Mouse (Mus musculus) gastrocnemius, postnatal 4 days (tissue): ENCODE measurements around the gene Magi1. TPM values are rescaled to one million over a fixed set of nuclear protein-coding genes. Genes with fewer than 3 reads are reported as not detected.

Experiments
- DNase-seq, 2 experiments: peaks; one replicate each; pipeline ENCODE4 v3.0.0; 2021 to 2022; ENCODE audit warnings: low spot score in 2 of 2, mixed read lengths in 2 of 2
- long read RNA-seq, 2 experiments: library from polyadenylated mRNA; stranded (forward); transcript quantifications; one replicate each; pipeline ENCODE4 v2.0.0; 2021
- total RNA-seq, 2 experiments: library from RNA; stranded (reverse); gene quantifications; 2 replicates each; pipeline ENCODE4 v1.2.3; 2021

Magi1 gene
- 10 to 100 TPM; 13.2 to 16.6 TPM for total RNA-seq
- long read RNA-seq, experiment 1, partial matches to known transcripts: 1 of 5 reads
- long read RNA-seq, experiment 1, other reads (novel, unspliced or antisense): 4 of 5 reads
- long read RNA-seq, experiment 2, partial matches to known transcripts: 3 of 9 reads
- long read RNA-seq, experiment 2, other reads (novel, unspliced or antisense): 6 of 9 reads

DNA sequence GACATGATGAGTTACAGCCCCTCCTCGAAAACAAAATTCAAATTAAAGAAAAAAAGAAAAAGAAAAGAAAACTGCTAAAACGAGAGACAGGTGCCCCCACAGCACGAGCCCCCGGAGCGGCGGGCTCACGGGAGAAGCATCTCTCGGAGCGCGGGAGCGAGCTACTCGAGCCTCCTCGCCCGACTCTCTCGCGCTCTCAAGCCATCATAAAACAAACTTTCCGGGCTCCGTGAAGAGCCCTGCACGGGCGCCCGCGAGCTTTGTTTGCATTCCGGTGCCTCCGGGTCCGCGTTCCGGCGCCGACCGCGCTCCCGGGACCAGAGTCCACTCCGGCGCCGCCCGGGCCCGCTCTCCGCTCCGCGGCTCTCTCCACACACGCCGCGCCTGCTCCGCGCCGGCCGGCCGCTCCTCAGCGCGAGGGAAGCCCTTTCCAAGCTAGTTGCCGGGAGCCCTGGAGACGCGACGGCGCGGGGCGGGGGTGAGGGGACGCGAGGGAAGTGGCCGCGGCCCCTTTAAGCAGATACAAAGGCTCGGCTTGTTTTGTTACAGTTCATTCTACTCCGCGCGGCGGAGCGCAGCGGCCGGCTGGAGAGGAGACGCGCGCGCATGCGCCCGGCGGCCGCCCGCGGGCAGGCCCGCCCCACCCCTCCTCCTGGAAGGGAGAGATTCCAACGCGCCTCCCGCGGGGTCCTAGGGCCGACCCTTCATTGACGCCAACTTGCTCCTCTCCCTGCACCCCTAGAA lies at the start of gene Magi1:
Gene Magi1, minus strand, starts transcription at position 600 of the 744 bp plus-strand sequence.
- DNase-seq: peak; percentile 89 to 93

DNA sequence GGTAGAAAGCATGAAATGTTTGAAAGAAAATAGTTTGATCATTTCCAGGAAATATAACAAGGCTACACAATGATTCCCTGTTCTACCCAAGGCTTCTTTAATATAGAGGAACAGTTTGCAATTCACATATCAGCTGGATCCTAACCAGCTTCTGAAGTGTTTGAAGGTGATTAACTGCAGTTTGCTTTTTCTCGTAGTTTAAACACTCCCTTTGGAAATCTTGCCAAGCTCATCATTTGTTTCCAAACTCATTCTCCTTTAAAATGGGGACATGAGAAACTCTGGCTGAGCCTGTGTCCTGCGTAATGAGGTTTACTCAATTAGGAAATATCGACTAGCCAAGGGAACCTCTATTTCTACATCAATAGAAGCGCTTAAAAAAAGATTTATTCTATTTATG lies 43.4 kb upstream of the Magi1 start:
- DNase-seq: no peak

DNA sequence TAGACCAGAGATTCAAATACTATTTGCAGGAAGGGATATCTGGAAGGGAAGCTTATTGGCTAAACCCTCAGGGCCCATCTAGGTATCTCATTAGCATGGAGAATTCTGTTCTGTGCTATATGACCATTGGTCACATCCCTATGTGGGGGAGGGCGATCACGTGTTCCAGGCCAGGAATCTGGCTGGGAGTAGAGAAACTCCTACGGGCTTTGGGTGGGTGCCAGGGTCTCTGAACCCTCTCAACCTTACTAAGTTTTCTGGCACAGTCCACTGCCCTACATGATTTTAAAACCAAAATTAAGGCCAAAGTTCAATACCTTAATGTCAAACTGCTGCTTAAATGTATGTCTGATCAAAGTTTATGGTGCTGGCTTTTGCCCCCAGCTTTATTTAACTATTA lies 33.2 kb upstream of the Magi1 start:
- DNase-seq: no peak

- DNase-seq: no peak
Observed at GRCm38 (mm10) chr6:94312285-94312684, 28.6 kb upstream of the Magi1 start.

- DNase-seq: no peak
Observed at GRCm38 (mm10) chr6:94308498-94308897, 24.8 kb upstream of the Magi1 start.

GRCm38 (mm10) chr6:94303512-94303911 lies 19.8 kb upstream of the Magi1 start:
- DNase-seq: no peak

DNA sequence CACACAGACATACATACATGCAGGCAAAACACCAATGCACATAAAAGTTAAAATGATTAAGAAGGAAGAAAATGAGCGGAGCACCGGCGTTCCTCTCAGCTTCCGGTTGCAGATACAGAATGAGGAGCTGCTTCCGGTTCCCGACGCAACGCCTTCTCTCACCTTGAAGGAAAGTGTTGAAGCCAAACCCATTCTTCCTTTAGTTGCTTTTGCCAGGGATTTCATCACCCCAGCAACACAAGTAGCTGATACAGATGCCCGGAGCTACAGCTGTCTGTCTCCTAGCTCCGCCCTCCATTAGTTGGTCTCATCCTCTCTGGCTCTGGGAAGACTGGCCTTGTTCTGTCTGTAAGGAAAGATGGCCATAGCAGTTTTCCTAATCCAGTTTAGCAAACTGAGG lies 18.1 kb upstream of the Magi1 start:
- no peak for DNase-seq

- no peak for DNase-seq
Observed at GRCm38 (mm10) chr6:94300562-94300961, 16.8 kb upstream of the Magi1 start.

DNA sequence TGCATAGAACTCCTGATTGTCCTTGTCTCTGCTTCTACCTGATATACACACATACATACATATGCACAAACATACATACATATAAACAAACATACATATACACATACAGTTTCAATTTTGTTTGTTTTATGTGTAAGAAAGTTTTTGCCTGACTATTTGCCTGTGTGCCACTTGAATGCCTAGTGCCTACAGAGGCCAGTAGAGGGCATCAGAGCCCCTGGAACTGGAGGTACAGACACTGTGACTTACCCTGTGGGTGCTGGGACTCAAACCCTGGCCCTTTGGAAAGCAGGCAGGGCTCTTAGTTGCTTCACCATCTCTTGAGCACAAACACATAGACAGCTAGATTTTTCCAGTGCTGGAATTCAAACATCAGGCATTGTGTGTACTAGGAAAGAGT lies 3.7 kb upstream of the Magi1 start:
- no peak for DNase-seq

DNA sequence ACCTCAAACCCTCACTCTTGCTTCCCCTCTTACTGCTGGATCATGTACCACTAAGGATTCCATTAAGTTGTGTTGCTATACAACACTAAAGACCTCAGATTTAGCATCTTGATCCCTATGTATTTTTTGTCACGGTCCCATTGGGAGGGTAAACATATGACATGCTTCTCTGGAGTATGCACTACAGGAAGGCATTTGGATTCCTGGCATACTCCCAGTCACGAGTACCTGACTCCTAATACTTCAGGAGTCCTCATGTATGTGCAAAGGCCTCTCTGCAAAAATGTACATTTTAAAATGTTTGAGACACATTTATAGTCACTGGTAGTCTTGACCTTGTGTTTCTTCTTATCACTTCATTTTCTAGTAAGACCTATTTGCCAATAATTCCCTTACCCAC lies 2.8 kb upstream of the Magi1 start:
- DNase-seq: no peak

DNA sequence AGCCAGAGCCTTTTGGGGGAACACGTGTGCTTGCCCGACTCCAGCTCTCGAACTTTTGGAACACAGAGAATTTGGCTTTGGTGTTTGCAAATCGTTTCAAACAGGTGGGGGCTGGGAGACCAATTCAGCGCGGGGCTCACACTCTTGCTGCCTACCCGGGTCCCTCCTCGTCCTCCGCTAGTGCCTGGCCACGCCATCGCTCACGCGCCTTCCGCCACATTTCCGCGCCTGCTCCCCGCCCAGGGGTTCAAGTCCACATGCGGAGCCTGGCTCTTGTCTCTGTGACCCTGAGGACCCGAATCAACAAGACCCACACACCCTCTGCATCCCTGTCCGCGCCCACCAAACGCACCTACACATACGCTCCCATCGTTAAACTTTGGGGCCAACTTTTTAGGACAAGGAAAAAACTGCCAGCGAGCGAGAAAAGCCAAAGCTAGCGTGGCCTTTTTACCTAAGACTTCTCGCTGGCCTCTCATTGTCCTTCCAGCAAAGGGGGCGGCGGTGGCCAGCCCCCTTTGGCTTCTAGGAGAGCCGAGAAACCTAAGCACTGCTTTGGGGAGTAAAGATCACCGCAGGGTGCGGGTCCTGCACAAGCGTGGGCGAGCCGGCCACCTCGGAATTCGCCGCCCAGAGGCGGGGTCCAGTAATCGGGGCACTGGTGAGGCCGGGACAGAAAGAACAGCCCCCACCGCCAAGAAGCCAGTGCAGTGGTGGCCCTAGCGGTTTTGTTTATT lies 540 bp upstream of the Magi1 start:
- DNase-seq: peak in 1 of 2 experiments; percentile 50

DNA sequence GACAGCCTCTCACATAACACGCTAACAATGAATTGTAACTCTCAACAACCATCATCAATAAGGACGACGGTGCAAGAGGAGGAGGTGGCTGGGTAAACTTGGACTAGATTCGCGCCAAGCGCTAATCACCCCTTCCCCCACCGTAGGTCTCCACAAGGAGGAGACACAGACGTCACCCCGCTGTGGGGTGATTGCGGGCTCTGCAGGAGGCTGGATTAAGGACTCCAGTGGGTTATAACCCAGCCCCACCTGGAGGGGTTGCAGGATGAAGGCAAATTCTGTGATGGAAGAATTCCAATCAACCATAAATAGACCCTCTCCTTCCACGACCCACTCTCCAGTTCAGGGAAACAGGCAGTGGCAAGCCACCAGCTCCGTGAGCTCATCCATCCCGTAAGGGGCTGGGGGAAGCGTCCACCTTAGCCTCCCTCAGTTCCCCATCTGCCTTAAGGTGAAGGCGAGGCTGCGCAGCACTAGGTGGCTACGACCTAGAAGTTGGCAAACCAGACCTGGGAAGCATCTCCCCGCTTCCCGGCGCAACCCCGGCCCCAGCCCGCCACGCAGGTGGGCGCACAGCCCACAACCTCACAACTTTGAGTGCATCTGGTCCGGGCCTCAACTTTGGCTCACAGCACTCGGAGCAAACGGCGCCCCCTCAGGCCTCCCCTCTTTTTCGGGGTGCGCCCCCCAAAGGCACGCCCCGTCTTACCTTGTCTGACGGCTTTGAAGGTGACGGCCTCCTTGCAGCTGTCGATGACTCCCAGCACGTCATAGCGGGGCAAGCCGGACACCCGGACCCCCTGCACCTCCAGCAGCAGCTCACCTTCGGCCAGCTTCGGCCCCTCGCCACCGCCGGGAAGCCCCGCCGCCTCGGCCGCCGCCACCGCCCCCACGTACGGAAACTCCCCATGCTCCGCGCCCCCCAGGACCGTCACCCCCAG lies 1.1 kb downstream of the Magi1 start:
- peak; percentile 18 to 23 for DNase-seq

DNA sequence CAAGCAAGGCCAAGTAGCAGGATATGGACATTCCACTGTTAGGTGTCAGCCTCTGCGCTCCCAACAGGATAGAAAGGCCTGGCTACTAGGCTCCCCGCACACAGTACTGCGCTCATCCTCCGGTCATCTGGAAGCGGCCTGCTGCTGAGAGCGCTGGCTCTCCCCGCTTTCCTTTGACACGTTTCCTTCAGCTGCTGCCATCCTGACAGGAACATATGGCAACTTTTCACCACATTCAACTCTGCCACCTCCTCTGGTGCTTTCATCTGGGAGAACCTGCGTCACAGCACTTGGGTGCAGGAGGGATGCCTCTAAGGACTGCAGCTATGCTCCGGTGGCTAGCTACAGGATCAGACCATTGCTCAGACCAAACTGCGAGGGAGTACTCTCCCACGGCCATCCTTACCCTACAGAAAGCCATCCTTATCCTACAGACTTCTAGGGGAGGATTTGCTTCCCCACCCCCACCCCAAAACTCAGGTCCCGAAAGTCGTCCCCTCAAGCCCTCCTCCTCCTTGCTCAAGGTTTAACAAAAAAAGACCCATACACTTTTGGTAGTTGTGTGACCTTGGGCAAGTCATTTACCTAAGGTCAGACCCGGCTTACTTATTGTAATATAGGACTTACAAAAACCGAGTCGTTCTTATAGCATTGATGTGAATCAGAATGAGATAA lies 2.0 kb downstream of the Magi1 start:
- DNase-seq: no peak

- no peak for DNase-seq
Observed at GRCm38 (mm10) chr6:94273941-94274340, 9.8 kb downstream of the Magi1 start.

- DNase-seq: no peak
Observed at GRCm38 (mm10) chr6:94270001-94270400, 13.7 kb downstream of the Magi1 start.

DNA sequence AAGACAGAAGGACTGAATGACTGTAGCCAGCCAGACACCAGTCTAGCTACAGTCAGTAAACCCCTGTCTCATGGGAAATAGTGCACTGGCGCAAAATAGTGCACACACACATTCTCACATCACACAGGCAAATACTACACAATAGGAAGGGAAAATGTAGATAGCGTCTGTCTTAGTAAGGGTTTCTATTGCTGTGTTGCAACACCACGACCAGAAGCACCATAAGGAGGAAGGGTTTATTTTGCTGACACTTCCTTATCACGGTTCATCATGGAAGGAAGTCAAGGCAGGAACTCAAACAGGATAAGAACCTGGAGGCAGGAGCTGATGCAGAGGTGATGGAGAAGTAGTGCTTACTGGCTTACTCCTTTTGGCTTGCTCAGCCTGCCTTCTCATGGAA lies 14.5 kb downstream of the Magi1 start:
- no peak for DNase-seq

DNA sequence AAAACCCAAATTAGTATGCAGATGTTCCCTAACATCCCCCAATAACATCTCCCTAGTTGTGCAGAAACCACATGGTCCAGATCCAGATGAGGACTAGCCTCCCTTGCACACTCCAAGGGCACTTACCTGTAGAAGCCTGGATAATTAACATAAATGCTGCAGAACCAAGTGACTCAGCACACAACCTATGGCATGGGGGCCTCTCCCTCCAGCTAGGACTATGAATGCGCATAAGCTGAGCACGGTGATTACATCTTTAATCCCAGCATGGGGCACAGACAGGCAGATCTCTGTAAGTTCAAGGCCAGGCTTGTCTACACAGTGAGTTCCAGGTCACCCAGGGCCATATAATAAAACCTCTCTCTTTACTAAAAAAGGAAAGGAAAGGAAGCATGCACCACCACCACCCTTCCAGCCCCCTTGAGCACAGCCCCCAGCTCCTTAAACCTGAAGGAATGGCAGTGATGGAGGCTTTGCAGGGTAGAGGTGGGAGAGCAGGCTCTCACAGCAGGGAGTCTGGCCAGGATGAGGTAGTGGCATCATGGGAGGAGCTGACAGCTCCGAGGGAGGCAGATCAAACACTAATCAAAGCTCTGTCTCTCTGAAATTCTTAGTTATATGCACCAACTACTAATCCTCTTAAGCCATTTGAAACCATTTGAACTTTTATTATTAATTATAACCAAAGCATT lies 18.3 kb downstream of the Magi1 start:
- DNase-seq: no peak

DNA sequence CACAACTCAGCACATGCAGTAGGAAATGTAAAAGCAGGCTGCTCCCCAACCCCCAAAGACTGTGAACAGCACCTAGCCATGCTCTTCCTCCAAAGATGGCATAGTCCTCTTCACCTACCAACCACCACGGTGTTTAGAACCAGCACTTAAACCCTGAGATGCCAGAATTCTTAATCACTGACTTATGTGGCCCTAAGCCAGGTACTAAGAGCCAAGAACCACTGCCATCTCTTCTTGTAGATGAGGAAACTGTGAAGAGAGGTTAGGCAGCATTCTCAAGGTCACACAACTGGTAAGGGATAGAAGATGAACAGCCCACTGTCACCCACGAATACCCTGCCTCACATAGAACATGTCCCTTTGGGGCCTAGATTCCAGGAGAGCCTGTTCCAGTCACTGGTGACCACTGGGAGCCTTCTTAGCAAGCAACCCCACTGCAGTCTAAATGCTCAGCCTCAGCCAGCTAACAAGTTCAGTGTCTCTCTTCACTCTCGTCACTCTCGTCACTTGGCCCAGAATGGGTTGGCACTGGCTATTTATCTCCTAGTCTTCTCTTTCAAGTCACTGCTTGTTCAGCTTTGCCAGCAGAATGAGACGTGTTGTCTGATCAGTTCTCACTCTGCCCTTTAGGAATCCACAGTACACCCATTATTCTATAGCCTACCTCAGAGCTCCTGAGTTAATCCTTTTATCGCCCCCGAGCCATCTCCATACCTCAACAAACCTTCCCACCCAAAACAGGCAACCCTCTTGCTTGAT lies 19.4 kb downstream of the Magi1 start:
- no peak for DNase-seq

DNA sequence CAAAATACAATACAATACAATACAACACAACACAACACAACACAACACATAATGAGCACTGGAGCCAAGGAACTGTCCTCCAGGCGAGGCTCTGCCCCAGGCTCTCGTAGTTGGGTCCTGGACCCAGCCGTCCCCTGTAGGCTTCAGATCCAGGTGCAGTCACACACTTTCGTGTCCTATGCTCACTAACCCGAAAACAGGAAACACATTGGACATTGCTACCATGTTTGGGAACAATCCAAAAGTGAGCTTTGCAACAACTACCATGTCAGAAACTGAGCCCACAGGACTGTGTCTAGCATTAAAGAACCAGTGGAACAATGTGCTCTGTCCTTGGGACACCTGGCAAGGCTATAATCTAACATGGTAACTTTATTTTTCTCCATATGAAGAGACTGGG lies 22.9 kb downstream of the Magi1 start:
- DNase-seq: no peak
